Mouse (Mus musculus): Measurements from ENCODE around the gene Tlk1. TPM values are rescaled to one million over a fixed set of nuclear protein-coding genes. Genes with fewer than 3 reads are reported as not detected.

Tlk1 gene
- 39.5 and 79.6 TPM in 2 replicates for polyA plus RNA-seq (2011; ENCODE audit: insufficient read depth, insufficient read length, low replicate concordance, missing spikeins)

GRCm38 (mm10) chr2:70825371-70826051, at the start of gene Tlk1:
TSS of gene Tlk1 (minus strand) at chr2:70825728.
- H3K4me1 ChIP-seq (ENCODE audit: control insufficient read depth, insufficient read depth, low read length): peaks cover 2% of the 10 kb centered on the region; the same call in 1 of the 2 replicates
- TF ChIP-seq CTCF (IDR thresholded peaks at IDR 0.05; ENCODE audit: control insufficient read depth, insufficient read depth, low read length) (no peak), POLR2A (IDR thresholded peaks at IDR 0.05; ENCODE audit: borderline replicate concordance, control insufficient read depth, low read depth, low read length) (peak; percentile 44)
- 4% methylated on average over 92 of the region's 118 CpGs for WGBS
- H3K27ac ChIP-seq (ENCODE audit: control insufficient read depth, insufficient read depth, low read depth, low read length, poor library complexity): peak within 1 kb of the TSS; percentile 99
- peak within 1 kb of the TSS; percentile 86 for H3K4me3 ChIP-seq (replicated peaks; ENCODE audit: control insufficient read depth, low read depth, low read length)

DNA sequence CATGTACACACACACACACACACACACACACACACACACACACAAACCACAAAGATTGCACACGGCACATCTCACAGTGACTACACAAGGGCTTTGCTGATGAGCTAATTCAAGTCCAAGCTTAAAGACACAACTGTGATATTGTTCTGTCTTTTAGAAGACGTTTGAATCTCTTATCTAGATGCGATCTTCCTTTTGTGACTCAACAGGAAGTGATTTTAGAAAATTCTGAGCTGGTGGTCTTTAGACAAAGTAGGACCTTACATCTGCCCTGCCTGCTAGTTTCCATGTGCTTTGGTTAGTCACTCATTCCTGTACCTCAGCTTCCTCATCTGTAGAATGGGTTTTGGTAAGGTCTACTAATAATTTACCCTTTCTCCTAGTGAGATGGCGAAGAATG, 49.6 kb upstream of the Tlk1 start:
- Histone ChIP-seq H3K4me1 (ENCODE audit: control insufficient read depth, insufficient read depth, low read length) (no peaks in the 10 kb centered on the region; the same call in 1 of the 2 replicates), H3K4me3 (replicated peaks; ENCODE audit: control insufficient read depth, low read depth, low read length) (no peak overlapping the region), H3K27ac (ENCODE audit: control insufficient read depth, insufficient read depth, low read depth, low read length, poor library complexity) (no peak overlapping the region)
- TF ChIP-seq POLR2A (IDR thresholded peaks at IDR 0.05; ENCODE audit: borderline replicate concordance, control insufficient read depth, low read depth, low read length) (no peak), CTCF (IDR thresholded peaks at IDR 0.05; ENCODE audit: control insufficient read depth, insufficient read depth, low read length) (no peak)
- 42% methylated on average over 4 of the region's 4 CpGs for WGBS

DNA sequence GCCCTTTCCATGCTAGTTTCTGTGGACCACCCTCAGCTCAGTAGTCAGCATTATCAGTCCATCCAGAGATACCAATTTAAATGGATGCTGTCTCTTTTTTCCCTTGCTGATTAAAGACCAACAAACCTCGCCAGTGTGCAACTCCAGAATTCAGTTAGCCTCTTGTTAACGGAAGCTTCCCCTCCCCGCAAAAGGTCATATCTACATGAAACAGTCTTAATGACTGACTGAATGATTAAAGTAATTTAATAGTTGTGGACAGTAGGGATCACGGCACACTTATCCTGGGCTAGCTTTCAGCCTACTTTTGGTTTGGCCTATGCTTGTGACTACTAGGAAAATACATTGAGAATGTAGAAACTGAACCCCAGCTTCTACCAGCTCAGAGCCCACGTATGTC, 47.6 kb upstream of the Tlk1 start:
- H3K27ac ChIP-seq (ENCODE audit: control insufficient read depth, insufficient read depth, low read depth, low read length, poor library complexity): no peak overlapping the region
- WGBS: 60% methylated on average over 5 of the region's 5 CpGs
- no peak overlapping the region for H3K4me3 ChIP-seq (replicated peaks; ENCODE audit: control insufficient read depth, low read depth, low read length)
- no peaks in the 10 kb centered on the region; the same call in 1 of the 2 replicates for H3K4me1 ChIP-seq (ENCODE audit: control insufficient read depth, insufficient read depth, low read length)
- TF ChIP-seq CTCF (IDR thresholded peaks at IDR 0.05; ENCODE audit: control insufficient read depth, insufficient read depth, low read length): no peak
- TF ChIP-seq POLR2A (IDR thresholded peaks at IDR 0.05; ENCODE audit: borderline replicate concordance, control insufficient read depth, low read depth, low read length): no peak

DNA sequence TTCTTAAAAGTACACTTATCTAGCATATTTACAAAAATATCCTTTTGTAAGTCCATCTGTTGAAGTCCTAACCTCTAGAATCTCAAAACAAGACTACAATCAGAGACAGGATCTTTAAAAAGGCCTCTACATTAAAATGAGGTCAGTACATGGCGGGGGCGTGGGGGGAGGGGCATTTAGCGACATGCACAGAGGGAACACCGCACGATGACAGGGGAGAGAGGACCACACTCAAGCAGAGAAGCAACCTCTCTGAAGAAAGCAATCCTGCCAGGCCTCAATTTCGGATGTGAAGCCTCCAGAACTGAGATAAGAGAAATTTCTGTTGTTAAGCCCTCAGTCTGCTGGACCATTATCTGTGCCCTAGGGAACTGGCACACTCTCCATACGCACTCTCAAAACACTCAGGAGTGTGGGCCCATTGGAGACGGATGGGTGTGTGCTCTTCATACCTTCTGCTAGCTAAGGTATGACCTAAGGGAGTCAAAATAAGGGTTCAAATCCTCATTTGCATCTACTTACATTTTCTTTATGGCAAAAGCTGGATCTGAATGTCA, 46.0 kb upstream of the Tlk1 start:
- no peak overlapping the region for H3K27ac ChIP-seq (ENCODE audit: control insufficient read depth, insufficient read depth, low read depth, low read length, poor library complexity)
- TF ChIP-seq CTCF (IDR thresholded peaks at IDR 0.05; ENCODE audit: control insufficient read depth, insufficient read depth, low read length) (no peak), POLR2A (IDR thresholded peaks at IDR 0.05; ENCODE audit: borderline replicate concordance, control insufficient read depth, low read depth, low read length) (no peak)
- WGBS: 53% methylated on average over 8 of the region's 8 CpGs
- no peaks in the 10 kb centered on the region; the same call in 1 of the 2 replicates for H3K4me1 ChIP-seq (ENCODE audit: control insufficient read depth, insufficient read depth, low read length)
- no peak overlapping the region for H3K4me3 ChIP-seq (replicated peaks; ENCODE audit: control insufficient read depth, low read depth, low read length)

- no peak overlapping the region for H3K4me3 ChIP-seq (replicated peaks; ENCODE audit: control insufficient read depth, low read depth, low read length)
- no peak overlapping the region for H3K27ac ChIP-seq (ENCODE audit: control insufficient read depth, insufficient read depth, low read depth, low read length, poor library complexity)
- no peak for TF ChIP-seq CTCF (IDR thresholded peaks at IDR 0.05; ENCODE audit: control insufficient read depth, insufficient read depth, low read length)
- TF ChIP-seq POLR2A (IDR thresholded peaks at IDR 0.05; ENCODE audit: borderline replicate concordance, control insufficient read depth, low read depth, low read length): no peak
- 12% methylated on average over 6 of the region's 6 CpGs for WGBS
- H3K4me1 ChIP-seq (ENCODE audit: control insufficient read depth, insufficient read depth, low read length): no peaks in the 10 kb centered on the region; the same call in 1 of the 2 replicates
Measured at GRCm38 (mm10) chr2:70870819-70871218, 45.3 kb upstream of the Tlk1 start.

GRCm38 (mm10) chr2:70869116-70869515, 43.6 kb upstream of the Tlk1 start:
- Histone ChIP-seq H3K4me3 (replicated peaks; ENCODE audit: control insufficient read depth, low read depth, low read length) (no peak overlapping the region), H3K27ac (ENCODE audit: control insufficient read depth, insufficient read depth, low read depth, low read length, poor library complexity) (no peak overlapping the region), H3K4me1 (ENCODE audit: control insufficient read depth, insufficient read depth, low read length) (no peaks in the 10 kb centered on the region; the same call in 1 of the 2 replicates)
- TF ChIP-seq POLR2A (IDR thresholded peaks at IDR 0.05; ENCODE audit: borderline replicate concordance, control insufficient read depth, low read depth, low read length): no peak
- TF ChIP-seq CTCF (IDR thresholded peaks at IDR 0.05; ENCODE audit: control insufficient read depth, insufficient read depth, low read length): no peak
- 83% methylated on average over 3 of the region's 3 CpGs for WGBS

DNA sequence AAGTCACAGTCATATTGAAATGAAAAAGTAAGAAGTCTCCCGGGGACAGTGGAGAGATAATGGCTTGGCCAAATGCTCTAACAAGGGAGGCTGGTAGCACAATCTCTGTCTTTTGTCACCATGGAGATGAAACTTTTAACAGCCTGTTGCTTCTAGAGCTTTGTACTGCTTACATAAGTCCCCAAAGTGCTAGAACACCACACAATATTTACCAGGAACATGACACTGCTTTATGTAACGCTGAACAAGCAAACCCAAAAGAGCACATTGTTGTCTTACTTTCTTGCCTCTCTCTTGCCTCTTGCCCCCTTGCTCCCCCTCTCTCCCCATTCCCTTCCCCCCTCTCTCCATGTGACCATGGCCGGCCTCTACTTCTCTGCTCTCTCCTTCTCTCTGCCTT, 41.7 kb upstream of the Tlk1 start:
- TF ChIP-seq CTCF (IDR thresholded peaks at IDR 0.05; ENCODE audit: control insufficient read depth, insufficient read depth, low read length): no peak
- no peak for TF ChIP-seq POLR2A (IDR thresholded peaks at IDR 0.05; ENCODE audit: borderline replicate concordance, control insufficient read depth, low read depth, low read length)
- Histone ChIP-seq H3K4me3 (replicated peaks; ENCODE audit: control insufficient read depth, low read depth, low read length) (no peak overlapping the region), H3K27ac (ENCODE audit: control insufficient read depth, insufficient read depth, low read depth, low read length, poor library complexity) (no peak overlapping the region), H3K4me1 (ENCODE audit: control insufficient read depth, insufficient read depth, low read length) (no peaks in the 10 kb centered on the region; the same call in 1 of the 2 replicates)
- WGBS: 75% methylated on average over 3 of the region's 3 CpGs

GRCm38 (mm10) chr2:70862881-70863280, 37.4 kb upstream of the Tlk1 start:
- TF ChIP-seq CTCF (IDR thresholded peaks at IDR 0.05; ENCODE audit: control insufficient read depth, insufficient read depth, low read length) (no peak), POLR2A (IDR thresholded peaks at IDR 0.05; ENCODE audit: borderline replicate concordance, control insufficient read depth, low read depth, low read length) (no peak)
- Histone ChIP-seq H3K4me1 (ENCODE audit: control insufficient read depth, insufficient read depth, low read length) (no peaks in the 10 kb centered on the region; the same call in 1 of the 2 replicates), H3K27ac (ENCODE audit: control insufficient read depth, insufficient read depth, low read depth, low read length, poor library complexity) (no peak overlapping the region), H3K4me3 (replicated peaks; ENCODE audit: control insufficient read depth, low read depth, low read length) (no peak overlapping the region)
- WGBS: 79% methylated on average over 5 of the region's 5 CpGs

Measured in bone marrow, adult 2 months (tissue).